Mouse (Mus musculus) layer of hippocampus, adult 2 months (tissue): ENCODE measurements around the gene Alx3. TPM values are rescaled to one million over a fixed set of nuclear protein-coding genes. Genes with fewer than 3 reads are reported as not detected.
A peak's percentile ranks its signal among the peaks of the same experiment; 100 is the strongest.

Experiments used
- DNase-seq, 2 experiments: peaks; one replicate each; pipeline ENCODE4 v3.0.0; 2022; ENCODE audit warnings: low spot score in 2 of 2
- H3K27ac ChIP-seq: fragments of 200-600 bp; 2 replicates; pipeline ENCODE4 v1.8.1; 2022
- H3K4me3 ChIP-seq: fragments of 200-600 bp; 2 replicates; pipeline ENCODE4 v1.8.1; 2022; ENCODE audit warnings: mild to moderate bottlenecking
- CTCF ChIP-seq: fragments of 200-600 bp; conservative IDR thresholded peaks from 2 replicates; pipeline ENCODE4 v1.8.1; 2022; ENCODE audit warnings: antibody characterized with exemption, mild to moderate bottlenecking, moderate library complexity
- long read RNA-seq, 2 experiments: library from polyadenylated mRNA; stranded (forward); transcript quantifications; one replicate each; pipeline ENCODE4 v2.0.0; 2021; ENCODE audit warnings: borderline mapping rate in 2 of 2
- total RNA-seq, 2 experiments: library from RNA; stranded (reverse); gene quantifications; 2 replicates each; pipeline ENCODE4 v1.2.3; 2021

Alx3 gene
- under 1 TPM; 0.56 to 0.84 TPM for total RNA-seq
- long read RNA-seq, experiment 1: 0 reads
- long read RNA-seq, experiment 2: 0 reads

DNA sequence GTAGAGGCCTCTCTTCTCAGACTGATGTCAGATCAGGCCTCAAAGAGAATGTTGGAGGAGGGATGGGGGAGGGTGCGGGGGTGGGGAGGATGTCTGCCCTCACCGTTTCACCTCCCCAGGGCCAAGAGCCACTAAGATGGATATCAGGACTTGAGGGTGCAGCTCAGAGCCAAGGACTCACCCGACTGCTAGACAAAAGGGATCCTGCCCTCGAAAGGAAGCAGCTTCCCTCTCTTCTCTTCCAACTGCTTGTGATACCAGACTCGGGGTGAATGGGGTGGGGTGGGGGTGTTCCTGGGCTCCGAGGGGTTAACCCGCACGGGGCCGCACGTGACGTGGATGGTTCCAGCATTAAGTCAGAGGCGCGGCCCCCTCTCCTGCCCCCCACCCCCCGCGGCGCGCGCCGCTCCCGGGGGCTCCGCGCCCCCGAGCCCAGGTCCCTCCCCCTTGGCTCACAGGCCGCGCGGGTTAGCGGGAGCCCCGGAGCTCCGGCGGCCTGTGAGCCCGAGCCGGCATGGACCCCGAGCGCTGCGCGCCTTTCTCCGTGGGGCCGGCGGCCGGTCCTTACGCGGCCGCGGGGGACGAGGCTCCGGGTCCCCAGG lies at the start of gene Alx3:
Gene Alx3 (plus strand): TSS at position 370 of the 602 bp plus-strand sequence.
- no peak for TF ChIP-seq CTCF
- H3K4me3 ChIP-seq: peak within 1 kb of the TSS; percentile 24; the same call in 1 of the 2 replicates
- H3K27ac ChIP-seq: no peak within 1 kb of the TSS
- DNase-seq: no peak

DNA sequence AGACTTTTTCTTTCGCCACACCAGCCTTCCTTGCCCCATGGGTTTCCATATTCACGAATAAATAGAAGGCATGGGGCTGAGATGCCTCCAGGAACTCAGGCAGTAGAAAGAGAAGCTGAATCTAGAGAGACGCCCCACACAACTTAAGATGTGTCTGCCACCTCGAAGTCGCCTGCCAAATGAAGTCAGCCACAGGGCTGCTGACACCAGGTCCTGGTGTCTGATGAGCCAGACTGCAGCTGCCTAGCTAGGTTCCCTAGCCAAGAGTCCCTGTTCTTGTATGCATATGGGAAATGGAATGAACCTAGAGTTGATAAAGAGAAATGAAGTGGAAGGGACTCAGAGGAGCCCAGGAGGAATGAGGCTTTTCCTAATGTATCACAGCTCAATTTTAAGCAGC lies 49.6 kb upstream of the Alx3 start:
- Histone ChIP-seq H3K27ac (no peak overlapping the region), H3K4me3 (no peak overlapping the region)
- DNase-seq: no peak
- no peak for TF ChIP-seq CTCF

DNA sequence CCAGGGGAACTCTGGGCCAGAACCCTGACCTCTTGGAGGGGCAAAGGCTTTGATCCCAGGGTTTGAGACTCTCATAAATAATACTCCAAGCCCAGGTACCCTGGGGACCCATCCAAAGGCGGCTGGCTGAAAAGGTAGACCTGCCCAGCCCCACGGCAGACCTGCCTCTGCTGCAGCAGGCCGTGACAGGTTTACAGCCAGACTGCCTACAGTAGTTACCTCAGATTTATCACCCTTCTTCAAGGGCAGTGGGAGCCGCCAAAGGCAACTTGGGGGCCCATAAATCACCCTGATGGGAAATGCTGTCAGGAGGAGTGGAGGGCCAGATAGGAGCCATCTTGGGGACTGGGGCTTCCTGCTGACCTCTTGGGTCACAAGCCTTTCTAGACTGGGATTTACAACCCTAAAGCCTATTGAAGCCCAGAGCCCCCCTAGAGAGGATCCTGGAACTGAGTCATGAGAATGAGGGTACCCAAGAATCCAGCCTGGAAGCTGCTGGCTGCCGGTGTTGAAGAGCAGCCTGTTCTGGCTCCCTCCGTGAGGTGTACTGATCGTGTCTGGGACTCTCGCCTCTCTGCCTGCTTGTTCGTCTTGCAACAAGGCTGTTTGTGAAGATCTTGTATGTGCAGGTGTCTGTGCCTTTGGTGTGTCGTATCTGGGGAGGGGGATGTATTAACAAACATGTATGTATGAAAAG lies 49.0 kb upstream of the Alx3 start:
- no peak for TF ChIP-seq CTCF
- H3K27ac ChIP-seq: no peak overlapping the region
- H3K4me3 ChIP-seq: no peak overlapping the region
- no peak for DNase-seq

DNA sequence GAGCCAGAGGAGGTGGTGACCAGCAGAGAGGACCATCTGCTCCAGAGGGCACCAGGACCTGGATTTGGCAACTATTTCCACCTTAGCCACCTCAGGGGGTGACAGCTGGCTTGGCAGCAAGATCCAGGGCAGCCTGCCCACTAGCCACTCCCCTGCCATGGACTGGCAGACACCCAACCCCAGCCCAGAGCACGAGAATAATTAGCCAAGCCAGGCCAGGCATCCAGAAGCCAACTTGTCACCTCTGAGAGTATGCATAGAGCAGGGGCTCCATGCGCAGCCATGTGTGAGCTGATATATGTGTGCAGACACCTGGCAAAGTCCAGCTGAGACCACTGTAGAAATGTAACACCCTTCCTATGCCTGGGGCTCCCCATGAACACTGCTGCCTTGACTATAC lies 47.9 kb upstream of the Alx3 start:
- Histone ChIP-seq H3K27ac (no peak overlapping the region), H3K4me3 (no peak overlapping the region)
- DNase-seq: no peak
- TF ChIP-seq CTCF: no peak

DNA sequence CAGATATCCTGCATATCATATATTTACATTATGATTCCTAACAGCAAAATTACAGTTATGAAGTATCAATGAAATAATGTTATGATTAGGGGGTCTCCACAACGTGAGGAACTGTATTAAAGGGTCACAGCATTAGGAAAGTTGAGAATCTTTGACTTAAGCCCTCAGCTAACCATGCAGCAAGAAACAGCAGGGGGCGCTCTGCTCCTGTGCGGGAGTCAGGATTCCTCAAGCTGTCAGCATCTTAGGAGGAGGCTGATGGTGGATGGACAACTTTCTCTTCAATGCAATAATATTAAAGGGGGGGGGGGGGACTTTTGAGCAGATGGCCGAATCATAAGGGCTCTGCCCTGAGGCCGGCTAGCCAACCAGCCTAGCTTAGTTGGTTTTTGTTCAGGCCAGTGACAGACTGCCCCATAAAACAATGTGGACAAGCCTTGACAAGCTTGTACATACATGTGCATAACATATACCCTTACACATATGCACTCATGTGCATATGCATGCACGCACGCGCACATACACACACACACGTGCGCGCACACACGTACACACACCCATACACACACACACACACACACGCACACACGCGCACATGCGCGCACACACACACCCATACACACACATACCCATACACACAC lies 44.3 kb upstream of the Alx3 start:
- peak; percentile 54 to 79 for DNase-seq
- H3K4me3 ChIP-seq: no peak overlapping the region
- TF ChIP-seq CTCF: peak; percentile 84
- no peak overlapping the region for H3K27ac ChIP-seq

DNA sequence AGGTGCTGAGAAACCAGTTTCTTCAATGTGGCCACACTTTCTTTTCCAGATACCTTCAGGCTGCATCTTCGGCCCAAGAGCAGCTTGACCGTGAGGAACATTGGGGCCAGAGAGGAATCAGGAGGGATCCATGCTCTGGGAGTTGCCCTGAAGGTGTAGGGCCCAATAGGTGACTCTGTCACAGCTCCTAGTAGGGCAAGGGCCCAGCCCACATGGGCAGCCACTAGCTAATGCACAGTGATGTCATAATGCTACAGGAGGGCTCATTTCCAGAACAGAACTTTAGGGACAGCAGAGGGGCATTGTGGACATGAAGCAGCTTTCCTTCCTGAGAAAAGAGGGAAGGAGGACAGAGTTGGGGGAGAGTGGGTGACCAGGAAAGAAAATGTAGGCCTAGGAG lies 40.0 kb upstream of the Alx3 start, which contains the start of gene Ubl4b:
Gene Ubl4b (minus strand): TSS at position 232 of the 400 bp plus-strand sequence.
- no peak within 1 kb of the TSS for H3K27ac ChIP-seq
- H3K4me3 ChIP-seq: no peak within 1 kb of the TSS
- no peak for TF ChIP-seq CTCF
- no peak for DNase-seq

DNA sequence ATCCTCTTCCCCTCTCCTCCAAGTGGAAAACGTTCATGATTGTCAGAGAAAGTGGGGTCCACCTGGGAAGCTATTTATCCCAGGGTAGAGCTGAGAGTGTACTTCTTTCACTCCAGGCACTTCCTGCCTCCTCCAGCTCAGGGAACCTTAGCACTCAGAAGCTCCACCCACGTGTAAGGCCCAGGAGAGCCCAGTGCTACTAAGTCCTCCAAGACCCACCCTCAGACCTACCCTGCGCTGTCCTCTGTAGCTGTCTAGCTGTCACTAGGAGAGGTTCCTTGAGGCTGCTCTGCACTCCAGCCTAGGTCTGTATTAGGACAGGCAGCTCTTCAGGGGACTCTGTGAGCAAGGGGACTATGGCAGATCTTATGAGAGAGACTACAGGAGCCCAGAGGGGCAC lies 36.1 kb upstream of the Alx3 start:
- TF ChIP-seq CTCF: no peak
- no peak for DNase-seq
- Histone ChIP-seq H3K27ac (no peak overlapping the region), H3K4me3 (no peak overlapping the region)

DNA sequence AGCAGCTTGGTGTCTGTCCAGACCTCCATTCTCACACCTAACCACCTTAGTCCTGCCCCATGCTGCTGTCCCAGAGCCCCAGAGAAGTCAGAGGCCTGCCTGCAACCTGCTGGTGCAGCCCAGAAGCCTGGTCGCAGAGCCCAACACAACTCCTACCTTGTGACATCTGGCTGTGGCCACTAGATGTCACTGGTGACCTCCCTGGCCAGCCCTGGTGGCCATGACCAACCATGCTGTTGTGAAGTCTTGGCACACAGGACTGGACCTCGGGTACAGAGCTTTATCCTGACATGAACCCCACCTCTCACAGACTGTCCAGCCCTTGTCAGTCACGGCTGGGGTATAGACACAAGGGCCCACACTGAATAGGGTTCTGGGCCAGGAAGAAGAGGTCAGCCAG lies 35.6 kb upstream of the Alx3 start:
- TF ChIP-seq CTCF: peak; percentile 91
- no peak overlapping the region for H3K4me3 ChIP-seq
- peak; percentile 45 to 54 for DNase-seq
- H3K27ac ChIP-seq: no peak overlapping the region

DNA sequence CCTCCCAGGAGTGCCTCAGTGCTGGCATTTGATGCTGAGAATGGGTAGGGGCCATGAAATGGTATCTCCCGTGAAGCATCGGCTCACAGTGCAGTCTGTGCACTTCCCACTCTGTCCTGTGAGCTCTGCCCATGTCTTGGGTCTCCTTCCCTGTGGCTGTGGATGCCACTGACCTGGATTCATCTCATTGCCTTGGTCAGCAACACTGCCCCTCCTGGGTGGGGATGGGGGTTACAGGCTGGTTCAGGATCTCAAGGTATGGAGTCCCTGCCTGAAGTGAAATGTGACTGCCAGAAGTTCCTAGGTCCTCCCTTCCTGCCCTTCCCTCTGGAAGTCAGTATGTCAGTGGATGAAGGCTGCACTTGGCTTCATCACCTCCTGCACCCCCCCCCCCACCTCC lies 32.7 kb upstream of the Alx3 start:
- TF ChIP-seq CTCF: 0 out of 2 replicates have a peak, but pooled peaks have one; percentile 6
- no peak for DNase-seq
- no peak overlapping the region for H3K4me3 ChIP-seq
- no peak overlapping the region for H3K27ac ChIP-seq

DNA sequence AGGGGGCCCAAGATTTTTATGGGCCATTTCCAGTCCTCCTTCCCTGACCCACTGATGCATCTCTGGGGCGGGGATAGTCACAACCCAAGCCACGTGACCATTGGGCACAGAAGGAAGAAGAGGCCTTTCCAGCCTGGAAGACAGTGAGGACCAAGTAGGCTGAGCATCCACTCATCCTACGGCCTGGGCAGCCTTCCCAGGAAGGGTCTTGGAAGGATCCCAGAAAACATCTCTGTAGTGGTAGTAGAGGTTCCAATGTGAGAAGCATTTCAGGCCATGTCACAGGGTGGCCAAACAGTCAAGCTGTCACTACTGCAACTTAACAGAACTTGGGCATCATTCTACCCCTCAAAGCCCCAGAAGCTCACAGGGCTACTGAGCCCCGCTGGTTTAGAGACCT lies 32.2 kb upstream of the Alx3 start:
- no peak for TF ChIP-seq CTCF
- DNase-seq: no peak
- no peak overlapping the region for H3K27ac ChIP-seq
- no peak overlapping the region for H3K4me3 ChIP-seq

DNA sequence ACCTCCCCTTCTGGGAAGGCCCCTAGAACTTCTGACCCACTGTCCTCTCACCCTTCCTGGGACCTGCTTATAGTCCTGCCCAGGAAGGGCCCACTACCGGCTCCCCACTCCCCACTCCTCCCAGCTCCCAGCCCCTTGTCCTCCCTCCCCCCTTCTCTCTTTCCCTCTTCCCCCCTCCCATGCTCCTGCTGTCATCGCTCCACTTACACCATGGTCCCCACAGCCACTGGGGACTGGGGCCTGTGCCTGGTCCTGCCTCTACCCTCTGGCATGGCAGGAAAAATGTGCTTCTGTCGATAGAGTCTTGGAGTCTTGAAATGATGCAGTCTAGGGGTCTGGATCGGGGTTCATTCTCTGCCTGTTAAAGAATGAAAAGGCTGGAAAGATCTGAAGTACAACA lies 31.0 kb upstream of the Alx3 start:
- no peak for TF ChIP-seq CTCF
- Histone ChIP-seq H3K27ac (no peak overlapping the region), H3K4me3 (no peak overlapping the region)
- DNase-seq: no peak

DNA sequence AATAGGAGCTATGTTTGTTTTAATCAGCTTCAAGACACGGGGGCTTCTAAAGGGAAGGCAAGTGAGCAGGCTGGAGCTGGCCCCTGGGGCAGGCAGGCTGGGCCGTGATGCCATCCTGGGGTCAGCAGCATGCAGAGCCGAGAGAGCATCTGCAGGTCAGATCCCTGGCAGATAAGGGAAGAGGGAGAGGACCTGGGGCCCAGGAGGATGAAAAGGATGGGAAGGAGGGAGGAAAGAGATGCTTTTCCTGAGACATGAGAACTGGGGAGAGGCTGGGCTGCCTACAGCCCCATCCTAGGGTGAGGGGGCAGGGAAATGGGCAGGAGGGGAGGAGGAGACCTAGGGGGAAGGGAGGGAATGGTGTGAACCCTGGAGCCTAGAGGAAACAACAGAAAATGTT lies 29.5 kb upstream of the Alx3 start:
- Histone ChIP-seq H3K27ac (no peak overlapping the region), H3K4me3 (no peak overlapping the region)
- no peak for DNase-seq
- no peak for TF ChIP-seq CTCF

DNA sequence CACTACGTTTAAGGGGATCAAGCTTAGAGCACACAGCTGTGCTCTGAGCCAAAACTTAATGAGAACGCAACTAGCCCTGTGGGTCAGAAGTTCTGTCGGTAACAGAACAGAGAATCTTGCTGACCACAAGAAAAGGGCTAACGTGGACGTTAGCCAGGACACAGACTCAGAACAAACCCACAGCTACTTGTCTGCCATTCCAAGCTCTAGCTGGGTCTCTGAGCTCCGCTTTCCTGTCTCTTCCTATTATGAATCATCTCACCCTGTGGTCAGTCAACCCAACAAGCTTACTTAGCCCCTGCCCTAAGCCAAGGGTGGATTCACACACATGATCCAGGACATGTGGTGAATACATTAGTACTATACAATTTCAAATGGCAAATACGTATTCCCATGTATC lies 27.1 kb upstream of the Alx3 start:
- H3K4me3 ChIP-seq: no peak overlapping the region
- H3K27ac ChIP-seq: no peak overlapping the region
- no peak for DNase-seq
- no peak for TF ChIP-seq CTCF

DNA sequence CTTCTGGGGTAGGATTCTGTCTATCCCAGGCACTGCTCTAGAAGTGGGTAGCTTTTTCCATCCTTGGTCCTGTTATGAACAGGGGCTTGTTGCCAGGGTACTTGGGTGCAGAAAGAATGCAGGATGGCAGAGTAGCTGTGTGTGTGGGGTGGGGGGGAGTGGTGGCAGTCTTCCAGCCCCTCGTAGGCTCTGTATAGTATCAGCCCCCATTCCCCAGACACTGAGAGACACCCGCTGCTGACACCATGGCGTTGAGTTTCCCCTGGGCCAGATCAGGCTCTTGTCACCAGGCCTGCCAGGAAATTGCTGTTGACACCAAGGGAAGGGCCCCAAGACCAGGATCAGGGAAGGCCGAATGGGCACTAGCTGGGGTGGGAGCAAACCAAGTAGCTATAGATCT lies 26.1 kb upstream of the Alx3 start:
- no peak for TF ChIP-seq CTCF

More for the DNA sequence above, 26.1 kb upstream of the Alx3 start:
- Histone ChIP-seq H3K27ac (no peak overlapping the region), H3K4me3 (no peak overlapping the region)
- DNase-seq: no peak
